Mouse (Mus musculus): Measurements from ENCODE around the gene Tspan1.

DNA sequence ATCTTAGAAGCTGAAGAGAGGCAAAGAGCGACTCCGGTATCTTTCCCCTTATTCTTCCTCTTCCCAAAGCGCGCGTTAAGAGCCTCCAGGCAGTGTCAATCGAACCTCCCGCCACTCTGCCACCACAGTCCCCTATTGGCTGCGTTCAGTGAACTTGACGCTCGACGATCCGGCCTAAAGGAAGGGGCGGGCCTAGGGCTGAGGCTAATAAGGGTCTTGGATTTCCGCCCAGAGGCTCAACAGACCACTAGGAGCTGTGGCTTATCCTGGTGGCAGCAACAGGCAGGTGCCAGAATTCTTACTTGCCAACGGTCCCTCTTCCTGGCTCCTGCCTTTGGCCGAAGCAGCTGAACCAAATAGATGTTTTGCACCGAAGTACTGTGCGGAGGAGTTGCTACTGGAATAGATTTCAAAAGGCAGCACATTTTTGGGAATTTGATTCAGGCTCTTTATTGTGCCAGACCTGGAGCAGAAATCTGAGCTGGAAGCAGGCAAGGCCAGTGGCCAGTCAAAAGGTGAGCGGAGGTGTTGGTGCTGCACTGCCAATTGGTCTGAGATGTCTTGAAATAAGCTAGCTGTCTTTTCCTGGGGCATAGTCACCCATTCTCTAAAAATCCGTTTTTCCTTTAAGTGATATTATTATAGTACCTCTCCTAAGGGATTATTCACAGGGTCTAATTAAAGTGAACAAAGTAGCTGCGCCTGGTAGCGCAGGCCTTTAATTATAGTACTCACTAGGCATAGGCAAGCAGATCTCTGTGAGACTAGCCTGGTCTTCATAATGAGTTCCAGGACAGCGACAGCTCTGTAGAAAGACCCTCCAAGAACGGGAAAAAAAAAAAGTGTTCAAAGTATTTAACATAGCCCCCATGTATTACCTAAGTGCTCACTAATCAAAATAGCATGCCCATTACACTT lies 43.5 kb downstream of the Tspan1 start, which contains the start of the genes Rad54l and Pomgnt1:
- TF ChIP-seq CTCF (IDR thresholded peaks at IDR 0.05; ENCODE audit: low read depth, low read length) (peak; percentile 17; the same call in 1 of the 2 replicates), POLR2A (IDR thresholded peaks at IDR 0.05; ENCODE audit: extremely low read depth, insufficient read depth, low read length) (no peak)
